Mouse (Mus musculus) neural tube, embryonic 11.5 days (tissue): ENCODE measurements at regions not wholly inside any gene's neighbourhood (a gene's known extent, or its start where the extent isn't known, plus 50 kb on each side); places are given as distances from the start of the nearest gene placed in this dataset.
A peak's percentile ranks its signal among the peaks of the same experiment; 100 is the strongest.

Experiments
- ATAC-seq: fragments of 200-750 bp; cut with Nextera tagmentation; 2 replicates; pipeline ENCODE4 v1.8.0; 2017; ENCODE audit warnings: moderate number of reproducible peaks, mild to moderate bottlenecking, moderate TSS enrichment, moderate library complexity; ENCODE audit not compliant: insufficient read depth, low FRiP score, low TSS enrichment
- DNase-seq: peaks from one replicate; pipeline ENCODE4 v3.0.0-alpha.2; 2015; ENCODE audit warnings: low spot score
- H3K27ac ChIP-seq: fragments of 300-500 bp; sonication (generic); 2 replicates; pipeline ENCODE4 v1.5.1; 2014; ENCODE audit warnings: low read depth, mild to moderate bottlenecking, low read length
- H3K27me3 ChIP-seq: fragments of 300-500 bp; sonication (generic); 2 replicates; pipeline ENCODE4 v1.6.1; 2014; ENCODE audit warnings: mild to moderate bottlenecking, low read length, mixed read lengths; ENCODE audit not compliant: control insufficient read depth, insufficient read depth
- H3K36me3 ChIP-seq: fragments of 300-500 bp; sonication (generic); 2 replicates; pipeline ENCODE4 v1.6.1; 2014; ENCODE audit warnings: mild to moderate bottlenecking, low read length, moderate library complexity, mixed read lengths; ENCODE audit not compliant: control insufficient read depth, insufficient read depth
- H3K4me1 ChIP-seq: fragments of 300-500 bp; sonication (generic); 2 replicates; pipeline ENCODE4 v1.6.1; 2014; ENCODE audit warnings: low read length, mixed read lengths; ENCODE audit not compliant: control insufficient read depth, insufficient read depth
- H3K4me2 ChIP-seq: fragments of 300-500 bp; sonication (generic); 2 replicates; pipeline ENCODE4 v1.6.1; 2014; ENCODE audit warnings: low read depth, mild to moderate bottlenecking, moderate library complexity
- H3K4me3 ChIP-seq: fragments of 300-500 bp; sonication (generic); 2 replicates; pipeline ENCODE4 v1.5.1; 2014; ENCODE audit warnings: low read depth, low read length
- H3K9ac ChIP-seq: fragments of 300-500 bp; sonication (generic); 2 replicates; pipeline ENCODE4 v1.6.1; 2014; ENCODE audit warnings: mild to moderate bottlenecking, low read length
- H3K9me3 ChIP-seq: fragments of 300-500 bp; sonication (generic); 2 replicates; pipeline ENCODE4 v1.6.1; 2016; ENCODE audit warnings: low read length; ENCODE audit not compliant: control insufficient read depth
- WGBS: fragments of 180-500 bp; shearing (Covaris S2); extraction: QIAGEN DNeasy Blood & Tissue Kit; methylation state at CpG from one replicate; pipeline ENCODE4 v1.1.7; 2014; 5-methylcytosine and 5-hydroxymethylcytosine counted together

DNA sequence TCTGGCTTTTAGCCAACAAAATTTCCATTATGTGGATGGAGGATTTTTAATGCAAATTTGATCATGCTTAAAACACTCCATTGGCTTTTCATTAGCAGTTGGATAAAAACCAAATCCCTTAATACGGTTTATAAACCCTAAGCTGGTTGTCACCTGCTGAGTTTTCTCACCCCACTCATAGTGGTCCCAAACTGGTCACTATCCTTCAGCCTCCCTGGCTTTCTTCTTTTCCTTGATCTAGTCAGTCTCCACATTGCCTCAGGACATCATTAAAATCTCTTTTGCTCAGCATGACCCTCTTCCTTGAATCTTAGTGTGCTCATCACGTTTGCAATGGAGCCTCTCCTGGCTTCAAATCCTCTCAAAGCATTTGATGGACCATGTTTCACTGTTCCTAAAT lies 340.9 kb upstream of the Cntn3 start:
- 59% methylated on average over 2 of the region's 2 CpGs for WGBS
- H3K4me1 ChIP-seq, result no peaks in the 10 kb centered on the region
- no peaks in the 10 kb centered on the region for H3K9me3 ChIP-seq
- no peak overlapping the region for H3K4me3 ChIP-seq
- no peak overlapping the region for H3K4me2 ChIP-seq
- DNase-seq (no peak), ATAC-seq (no peak)
- H3K36me3 ChIP-seq, result no peaks in the 10 kb centered on the region
- no peaks in the 10 kb centered on the region for H3K27me3 ChIP-seq
- H3K9ac ChIP-seq, result no peak overlapping the region
- H3K27ac ChIP-seq, result no peak overlapping the region

DNA sequence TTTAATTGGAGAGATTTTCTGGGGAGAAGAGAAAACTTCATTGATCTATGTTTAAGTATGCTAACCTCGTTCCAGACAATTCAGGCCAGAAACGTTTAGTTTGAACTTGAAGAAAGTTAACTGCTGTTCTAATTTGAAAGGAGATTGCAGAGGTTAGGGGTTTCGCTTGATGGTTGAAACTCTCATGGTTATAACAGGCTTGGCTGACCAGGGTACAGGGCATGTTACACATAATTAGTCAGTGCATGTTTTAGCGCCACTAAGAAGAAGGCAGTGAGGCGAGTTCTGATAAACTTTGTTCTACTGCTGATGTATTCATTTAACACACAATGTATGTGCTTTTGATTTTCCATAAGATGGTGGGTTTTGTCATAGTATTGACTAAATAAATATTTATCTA lies 331.1 kb upstream of the Cntn3 start:
- no peak for ATAC-seq
- DNase-seq, result no peak

DNA sequence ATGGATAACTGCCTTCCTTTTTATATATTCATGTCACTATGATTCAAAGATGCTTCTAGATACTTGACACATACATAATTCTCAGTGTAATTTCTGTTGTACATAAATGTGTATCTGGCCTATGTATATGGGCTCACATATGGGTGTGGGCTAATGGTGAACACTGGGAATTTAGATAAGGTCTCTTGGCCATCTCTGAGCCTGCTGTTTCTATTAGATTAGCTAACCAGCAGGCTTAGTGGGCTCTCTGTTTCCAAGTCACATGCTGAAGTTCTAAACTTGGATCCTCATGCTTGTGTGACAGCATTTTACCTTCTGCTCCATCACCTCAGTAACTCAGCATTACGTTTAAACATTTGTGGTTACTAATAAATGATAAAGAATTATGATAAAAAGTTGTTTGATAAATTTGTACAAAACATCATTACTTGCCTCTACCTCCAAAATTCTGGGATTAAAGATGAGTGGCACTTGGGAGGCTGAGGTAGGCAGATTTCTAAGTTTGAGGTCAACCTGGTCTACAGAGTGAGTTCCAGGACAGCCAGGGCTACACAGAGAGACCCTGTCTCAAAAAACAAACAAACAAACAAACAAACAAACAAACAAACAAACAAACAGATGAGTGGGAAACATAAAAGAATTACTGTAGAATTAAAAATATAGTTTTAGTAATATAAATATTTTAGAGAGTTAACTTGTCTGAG lies 327.7 kb upstream of the Cntn3 start:
- Histone ChIP-seq H3K4me3 (no peak overlapping the region), H3K9me3 (no peaks in the 10 kb centered on the region), H3K36me3 (no peaks in the 10 kb centered on the region), H3K9ac (no peak overlapping the region), H3K4me2 (no peak overlapping the region), H3K4me1 (no peaks in the 10 kb centered on the region), H3K27me3 (no peaks in the 10 kb centered on the region), H3K27ac (no peak overlapping the region)
- 67% methylated on average over 1 of the region's 1 CpGs for WGBS
- DNase-seq (no peak), ATAC-seq (0 out of 2 replicates have a peak, but pooled peaks have one; percentile 41)

More for the DNA sequence above, 331.1 kb upstream of the Cntn3 start:
- Histone ChIP-seq H3K27me3 (no peaks in the 10 kb centered on the region), H3K4me3 (no peak overlapping the region), H3K4me2 (no peak overlapping the region), H3K9me3 (no peaks in the 10 kb centered on the region), H3K27ac (no peak overlapping the region), H3K4me1 (no peaks in the 10 kb centered on the region), H3K36me3 (no peaks in the 10 kb centered on the region), H3K9ac (no peak overlapping the region)
- 79% methylated on average over 5 of the region's 5 CpGs for WGBS

DNA sequence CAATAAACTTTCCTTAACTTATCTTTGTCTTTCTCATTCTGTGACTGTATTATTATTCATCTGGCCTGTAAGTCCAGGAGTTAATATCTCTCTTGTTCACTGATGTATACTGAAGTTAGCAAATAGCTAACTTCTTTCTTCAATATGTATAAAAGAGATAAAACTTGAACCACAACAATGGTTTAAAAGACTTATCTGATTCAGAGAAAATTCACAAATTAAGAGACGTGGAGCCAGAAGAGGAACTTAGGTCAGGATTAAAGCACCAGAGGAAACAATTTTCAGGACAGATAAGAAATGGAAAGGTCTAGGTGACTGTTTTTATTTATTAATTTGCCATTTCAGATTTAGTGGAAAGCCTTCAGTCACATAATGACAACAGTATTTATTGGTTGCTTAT lies 295.5 kb upstream of the Cntn3 start:
- Histone ChIP-seq H3K27ac (no peak overlapping the region), H3K36me3 (no peaks in the 10 kb centered on the region), H3K4me1 (no peaks in the 10 kb centered on the region), H3K9me3 (no peaks in the 10 kb centered on the region), H3K27me3 (no peaks in the 10 kb centered on the region), H3K4me2 (no peak overlapping the region), H3K9ac (no peak overlapping the region), H3K4me3 (no peak overlapping the region)
- ATAC-seq, result no peak
- DNase-seq, result no peak
- 82% methylated on average over 1 of the region's 1 CpGs for WGBS

GRCm38 (mm10) chr6:102844507-102844906 lies 271.6 kb upstream of the Cntn3 start:
- Histone ChIP-seq H3K36me3 (no peaks in the 10 kb centered on the region), H3K27ac (no peak overlapping the region), H3K4me3 (no peak overlapping the region), H3K4me1 (no peaks in the 10 kb centered on the region), H3K9me3 (no peaks in the 10 kb centered on the region), H3K9ac (no peak overlapping the region), H3K27me3 (no peaks in the 10 kb centered on the region), H3K4me2 (no peak overlapping the region)
- ATAC-seq (no peak), DNase-seq (no peak)
- 50% methylated on average over 1 of the region's 1 CpGs for WGBS

DNA sequence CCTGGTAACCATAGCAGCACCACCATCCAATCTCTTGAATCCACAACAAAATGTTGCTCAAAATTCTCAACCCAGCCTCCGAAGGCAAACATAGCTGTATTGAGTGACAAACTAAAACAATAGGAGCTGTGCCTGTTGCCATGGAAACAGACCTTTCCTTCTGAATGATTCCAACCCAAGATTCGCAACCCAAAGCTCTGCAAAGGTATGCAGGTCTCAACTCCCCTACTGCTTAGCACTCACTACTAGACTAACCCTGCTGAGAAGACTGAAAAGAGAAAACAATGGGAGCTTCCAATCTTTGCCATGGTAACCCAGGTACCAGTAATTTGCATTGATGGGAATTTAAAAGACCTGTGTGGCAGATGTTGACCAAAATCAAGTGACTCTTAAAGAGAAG lies 260.2 kb upstream of the Cntn3 start:
- DNase-seq, result no peak
- Histone ChIP-seq H3K36me3 (no peaks in the 10 kb centered on the region), H3K4me1 (no peaks in the 10 kb centered on the region), H3K9me3 (no peaks in the 10 kb centered on the region), H3K4me2 (no peak overlapping the region), H3K9ac (no peak overlapping the region), H3K27ac (no peak overlapping the region), H3K4me3 (no peak overlapping the region), H3K27me3 (no peaks in the 10 kb centered on the region)
- ATAC-seq, result no peak
- 23% methylated on average over 2 of the region's 2 CpGs for WGBS
